Mouse (Mus musculus) testis, postnatal 10 days (tissue): ENCODE data around the gene Myo16.

Experiments used
- DNase-seq: peaks from one replicate; pipeline ENCODE4 v3.0.0; 2021; ENCODE audit warnings: low spot score

The Myo16 gene

DNA sequence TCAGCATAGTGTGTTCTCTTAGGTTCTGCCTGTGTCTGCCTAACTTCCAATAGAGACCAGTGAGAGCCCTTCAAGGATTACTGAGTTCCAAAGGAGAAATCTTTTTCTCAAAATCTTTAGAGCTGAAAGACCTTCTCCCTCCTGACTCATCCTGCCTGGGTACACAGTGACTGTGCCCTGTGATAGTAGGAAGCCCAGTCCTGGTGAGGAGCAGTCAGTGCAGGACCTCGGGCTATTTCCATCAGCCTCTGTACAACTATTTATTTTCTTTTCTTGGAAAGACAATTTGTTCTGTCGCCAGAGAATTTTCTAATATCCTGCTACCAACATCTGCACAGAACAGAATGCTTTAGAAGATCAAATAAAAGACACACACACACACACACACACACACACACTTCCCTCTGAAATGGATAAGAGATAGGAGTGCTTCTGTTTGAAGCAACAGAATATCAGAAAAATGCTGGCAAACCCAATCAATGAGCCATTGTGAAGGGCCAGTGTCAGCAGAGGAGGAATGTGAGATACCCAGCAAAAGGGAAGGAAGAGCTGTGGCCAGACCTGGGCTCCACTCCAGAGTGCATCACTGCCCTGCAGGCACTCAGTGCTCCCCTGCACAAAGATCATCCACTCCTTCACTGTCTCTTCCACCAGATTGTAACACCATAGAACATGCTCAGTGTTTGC lies 518.3 kb downstream of the Myo16 start:
- DNase-seq: no peak

DNA sequence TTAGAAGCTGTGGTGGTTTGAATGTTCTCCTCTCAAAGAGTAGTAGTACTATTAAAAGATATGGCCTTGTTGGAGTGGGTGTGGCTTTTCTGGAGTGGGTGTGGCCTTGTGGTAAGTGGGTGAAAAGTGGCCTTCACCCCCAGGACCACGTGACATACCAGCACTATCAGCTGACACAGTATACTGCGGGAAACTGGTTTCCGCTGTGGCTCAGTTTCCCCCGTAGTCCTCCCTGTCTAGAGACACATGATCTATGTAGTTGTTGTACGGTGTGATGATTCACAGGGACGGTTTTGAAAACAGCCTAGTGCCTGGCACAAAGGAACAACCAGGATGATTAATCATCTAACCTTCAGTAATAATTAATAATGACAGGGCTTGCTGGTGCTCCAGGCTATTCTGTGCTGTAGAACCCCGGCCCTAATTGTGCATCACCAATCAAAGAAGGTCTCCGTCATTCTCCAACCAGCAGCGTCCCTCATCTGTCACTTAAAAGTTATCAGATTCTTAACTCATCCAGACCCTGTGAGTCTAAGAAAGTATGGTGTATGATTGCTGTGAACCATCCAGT lies 524.2 kb downstream of the Myo16 start:
- DNase-seq: no peak

- no peak for DNase-seq
Measured at GRCm38 (mm10) chr8:10681926-10682325, 528.2 kb downstream of the Myo16 start.

DNA sequence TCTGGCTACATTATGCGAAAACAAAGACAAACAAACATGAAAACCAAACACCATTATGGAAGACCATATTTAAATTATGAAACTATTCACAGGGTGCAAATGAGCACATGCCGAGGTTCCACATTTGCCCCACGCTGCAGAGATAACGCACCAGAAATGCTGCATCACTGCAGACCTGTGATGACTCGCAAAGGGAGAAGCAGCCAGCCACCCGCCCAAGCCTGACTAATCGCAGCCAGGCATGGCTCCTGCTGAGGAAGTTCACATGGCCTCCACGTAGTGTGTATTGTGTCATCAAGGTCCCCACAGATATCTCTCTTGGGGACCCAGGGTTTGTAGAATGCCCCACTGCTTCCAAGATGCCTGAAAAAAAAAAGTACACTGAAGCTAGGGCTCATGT lies 529.4 kb downstream of the Myo16 start:
- no peak for DNase-seq
